Mouse (Mus musculus) megakaryocyte progenitor cell, adult 5-6 weeks (primary cell): Measurements from ENCODE around the gene Npnt. TPM values are rescaled to one million over a fixed set of nuclear protein-coding genes. Genes with fewer than 3 reads are reported as not detected.
A peak's percentile ranks its signal among the peaks of the same experiment; 100 is the strongest.

Source experiments
- ATAC-seq: replicated peaks from 2 replicates; pipeline ENCODE4 v1.8.0; 2016; ENCODE audit warnings: mild to moderate bottlenecking, moderate TSS enrichment, inconsistent platforms; ENCODE audit not compliant: poor library complexity
- total RNA-seq, 2 experiments: library from RNA; stranded (forward) in 1 of 2; stranded (reverse) in 1 of 2; fragments of 157-497, 149-512 nt in 1 of 2; fragments of 200-1000 nt in 1 of 2; gene quantifications; 2 replicates each; pipeline versions ENCODE4 v1.2.3 to v1.2.4; 2015 to 2017

The Npnt gene
- total RNA-seq, 2 experiments from 2014 or later, result not detected

DNA sequence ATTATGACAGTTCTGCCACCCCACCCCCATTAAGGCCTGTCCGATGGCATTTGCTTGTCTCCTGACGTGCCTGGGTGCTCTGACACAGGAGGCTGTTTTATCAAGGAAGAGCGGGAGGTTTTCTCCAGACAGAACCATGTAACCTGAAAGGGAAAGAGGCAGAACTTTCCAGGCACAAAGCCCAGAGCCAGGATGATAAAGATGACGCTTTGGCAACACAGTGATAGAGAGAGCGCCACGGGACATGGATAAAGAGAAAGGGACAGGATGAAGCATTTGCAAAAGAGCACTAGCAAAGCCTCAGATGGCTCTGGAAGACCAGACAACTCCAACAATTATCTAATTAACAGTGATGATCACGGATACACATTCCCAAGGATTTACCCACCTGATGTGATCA lies 56.0 kb downstream of the Npnt start:
- ATAC-seq, result no peak

DNA sequence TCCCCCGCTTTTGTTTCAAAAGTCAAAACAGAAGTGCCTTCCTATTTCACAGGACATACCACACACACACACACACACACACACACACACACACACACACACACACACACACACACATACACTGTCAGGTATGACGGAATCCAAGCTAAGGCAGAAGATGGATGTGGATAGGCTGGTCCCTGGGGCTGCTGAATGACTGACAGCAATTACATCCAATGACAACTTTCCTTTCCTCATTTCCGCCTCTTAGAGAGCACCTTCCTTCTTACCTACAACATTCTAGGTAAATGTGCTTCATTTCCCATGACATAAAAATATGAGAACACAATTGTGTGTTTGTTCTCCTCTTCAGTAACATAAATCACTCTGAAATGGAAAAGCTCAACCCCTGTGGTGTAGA lies 56.4 kb downstream of the Npnt start:
- ATAC-seq, result no peak

- ATAC-seq, result peak; percentile 58; the same call in 1 of the 2 replicates
Measured at GRCm38 (mm10) chr3:132893044-132893443, 57.0 kb downstream of the Npnt start.

DNA sequence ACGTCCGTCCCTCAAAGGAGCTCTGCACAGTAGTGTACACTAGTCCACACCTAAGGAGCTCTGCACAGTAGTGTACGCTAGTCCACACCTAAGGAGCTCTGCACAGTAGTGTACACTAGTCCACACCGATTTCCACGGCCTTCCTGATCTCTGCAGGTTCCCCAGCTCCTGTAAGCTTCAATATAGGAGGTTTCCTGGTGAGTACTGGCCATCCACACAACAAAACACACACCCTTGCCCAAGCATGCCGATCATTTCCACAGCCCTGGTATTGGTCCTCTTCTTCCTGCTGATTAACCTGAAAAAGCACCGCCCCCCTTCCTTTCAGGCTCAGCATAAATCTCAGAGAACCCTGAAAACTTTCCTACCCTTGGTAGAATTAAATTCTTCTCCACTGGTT lies 57.6 kb downstream of the Npnt start:
- ATAC-seq, result no peak

DNA sequence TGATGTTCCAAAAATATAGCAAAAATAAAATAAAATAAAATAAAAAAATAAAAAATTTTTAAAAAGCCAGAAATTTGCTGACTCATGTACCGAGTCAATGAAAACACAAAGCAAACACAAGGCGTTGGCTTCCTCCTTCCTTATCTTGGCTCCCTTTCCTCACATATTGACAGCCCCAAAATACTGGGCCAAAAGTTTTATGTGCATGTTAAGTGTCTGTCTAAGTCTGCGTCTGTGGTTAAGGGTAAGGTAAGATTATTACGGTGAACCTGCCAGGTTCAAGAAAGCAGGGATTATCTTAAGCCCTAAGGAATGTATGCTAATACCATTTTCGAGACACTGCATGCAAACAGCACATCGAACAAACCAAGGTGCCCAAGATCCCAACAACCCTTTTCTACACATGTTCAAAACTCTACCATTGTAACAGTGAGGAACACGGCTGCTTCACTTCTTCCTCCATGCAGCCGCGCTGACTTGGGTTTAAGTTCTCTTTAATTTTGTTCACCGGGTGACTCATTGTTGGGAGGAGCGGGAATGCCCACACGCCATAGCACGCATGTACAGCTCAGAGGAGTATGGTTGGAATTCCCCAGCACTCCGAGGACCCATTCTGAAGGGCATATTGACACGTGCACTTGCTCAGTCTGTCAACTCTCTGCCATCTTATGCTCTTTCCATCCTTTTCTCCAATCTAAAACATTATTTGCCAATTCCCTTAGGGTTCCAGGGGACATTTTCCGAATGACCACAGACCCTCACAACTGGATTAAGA lies 62.8 kb downstream of the Npnt start:
- peak; percentile 87 for ATAC-seq

DNA sequence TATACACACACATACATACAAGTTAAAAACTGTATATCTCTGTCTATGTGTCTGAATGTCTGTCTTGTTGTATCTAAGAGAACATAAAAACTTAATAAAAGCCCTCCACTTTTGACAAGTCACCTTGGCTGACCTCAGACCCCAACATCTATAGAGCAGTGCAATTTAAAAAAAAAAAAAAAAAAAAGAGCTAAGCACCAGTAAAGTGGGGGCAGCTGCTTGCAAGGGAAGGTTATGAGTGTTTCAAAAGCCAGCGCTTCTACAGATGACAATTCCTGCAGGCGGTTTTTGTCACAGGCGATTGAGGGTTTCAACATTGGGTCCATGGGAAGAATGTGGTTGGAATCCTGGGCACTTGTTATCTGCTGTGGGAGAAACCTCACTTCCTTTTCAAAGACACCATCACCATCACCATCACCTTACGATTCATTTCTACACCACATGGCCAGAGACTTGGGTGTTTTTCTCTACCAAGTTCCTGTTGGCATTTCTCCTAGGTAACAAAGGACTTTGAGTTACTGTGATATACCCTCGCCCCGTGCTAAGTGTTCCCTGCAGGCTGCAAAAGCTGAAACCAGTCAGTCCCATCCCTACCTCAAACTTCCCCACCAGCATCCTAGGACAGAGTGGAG lies 63.6 kb downstream of the Npnt start:
- ATAC-seq, result peak; percentile 63

DNA sequence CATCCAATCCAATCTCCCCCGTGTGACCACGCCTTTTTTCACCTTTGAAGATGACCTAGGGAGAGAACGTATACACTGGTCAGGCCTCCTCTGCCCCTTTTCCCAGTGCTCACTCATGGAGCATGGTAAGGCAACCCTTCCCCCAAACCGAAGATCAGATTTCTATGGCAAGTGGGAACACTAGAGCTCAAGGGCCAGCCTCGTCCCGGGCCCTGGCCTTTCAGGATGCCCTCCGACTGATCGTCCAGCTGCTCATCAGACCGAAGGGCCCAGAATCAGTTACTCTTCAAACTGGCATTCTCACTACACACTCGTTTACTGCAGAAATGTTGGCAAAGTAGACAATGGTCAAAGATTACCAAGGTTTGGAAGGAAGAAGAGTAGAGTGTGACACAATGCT lies 65.6 kb downstream of the Npnt start:
- no peak for ATAC-seq

DNA sequence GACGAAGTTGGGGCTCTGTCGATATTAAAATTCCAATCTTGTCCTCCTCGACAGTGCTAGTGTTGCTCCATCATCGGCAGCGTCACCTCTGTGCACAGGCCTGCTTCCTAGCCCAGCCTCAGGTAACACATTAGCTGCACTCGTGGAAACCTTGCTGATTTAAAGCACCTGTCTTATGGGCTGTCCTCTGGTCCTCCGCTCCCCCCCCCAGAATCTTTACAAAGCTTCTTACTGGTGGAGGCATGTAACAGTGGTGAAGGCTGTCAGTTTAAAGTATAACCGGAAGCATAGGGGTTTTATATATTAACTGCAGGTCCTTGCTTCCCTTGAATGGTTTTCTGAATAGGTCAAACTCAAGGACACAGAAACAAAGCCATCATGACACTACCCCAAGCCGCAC lies 66.8 kb downstream of the Npnt start:
- no peak for ATAC-seq

DNA sequence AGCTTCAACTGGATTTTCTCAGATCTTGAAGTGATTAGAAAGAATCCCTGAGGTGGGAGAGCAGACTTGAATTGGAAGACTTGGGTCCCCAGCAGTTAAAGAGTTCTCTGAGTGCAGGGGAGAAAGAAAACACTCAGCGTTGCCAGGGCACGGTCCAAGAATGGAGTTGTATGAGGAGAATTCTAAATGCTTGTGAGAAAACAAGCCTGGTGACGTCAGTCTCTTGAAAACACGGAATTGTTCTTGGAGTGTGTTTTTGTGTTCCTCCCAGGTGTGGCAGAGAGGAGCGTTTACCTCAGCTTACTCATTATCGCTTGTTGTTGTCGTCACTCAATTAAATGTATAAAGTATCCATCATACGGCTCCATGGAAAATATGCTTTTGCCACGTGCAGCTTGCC lies 69.3 kb downstream of the Npnt start:
- ATAC-seq, result no peak

DNA sequence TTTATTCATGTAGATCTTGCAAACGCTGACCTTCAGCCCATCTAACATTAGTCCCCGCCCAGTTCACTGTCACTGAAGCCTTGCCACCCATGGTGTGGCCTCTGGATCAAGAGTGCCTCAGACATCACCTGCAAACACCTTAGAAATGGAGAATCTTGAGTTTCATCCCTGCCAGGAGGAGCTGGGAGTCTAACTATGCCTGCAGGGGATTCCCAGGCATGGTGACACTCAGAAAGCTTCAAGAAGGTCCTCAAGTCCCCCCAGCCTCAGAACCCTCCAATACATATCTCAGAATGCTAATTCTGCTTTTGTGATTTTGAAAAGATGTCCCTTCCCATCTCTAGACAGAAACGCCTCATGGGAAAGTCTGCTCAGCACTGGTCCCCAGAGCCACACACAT lies 69.7 kb downstream of the Npnt start:
- no peak for ATAC-seq

DNA sequence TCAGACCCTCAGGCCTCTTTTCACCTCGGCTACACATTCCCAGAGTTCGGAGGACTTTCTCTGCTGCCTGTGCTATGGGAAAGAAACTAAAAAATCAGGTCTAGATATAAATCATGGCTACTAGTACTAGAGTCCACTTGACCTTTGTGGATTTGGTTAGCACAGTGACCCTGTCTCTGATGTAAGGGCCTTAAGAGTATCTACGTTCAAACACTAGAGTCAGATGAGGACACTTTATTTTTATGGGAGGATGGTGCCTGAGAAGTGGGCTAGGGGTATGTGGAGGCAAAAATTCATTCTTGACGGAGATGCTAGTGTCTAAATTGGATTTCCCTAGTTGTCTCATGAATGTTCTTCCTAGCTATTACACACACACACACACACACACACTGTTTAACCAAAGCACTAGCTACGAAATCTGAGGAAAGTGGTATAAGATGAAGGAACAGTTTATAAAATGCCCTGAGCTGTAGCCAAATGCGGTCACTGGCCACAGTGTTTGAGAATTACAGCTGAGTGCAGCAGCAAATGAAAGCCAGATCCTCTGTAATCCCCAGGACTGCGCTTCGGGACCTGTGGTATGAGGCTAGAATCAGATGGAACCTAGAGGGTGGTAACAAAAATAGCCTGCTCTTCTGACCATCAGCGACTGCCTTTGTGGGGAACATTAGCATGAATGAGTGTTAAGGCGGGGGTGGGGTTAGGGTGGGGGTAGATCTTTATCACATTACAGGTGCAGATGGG lies 73.0 kb downstream of the Npnt start:
- ATAC-seq, result no peak

DNA sequence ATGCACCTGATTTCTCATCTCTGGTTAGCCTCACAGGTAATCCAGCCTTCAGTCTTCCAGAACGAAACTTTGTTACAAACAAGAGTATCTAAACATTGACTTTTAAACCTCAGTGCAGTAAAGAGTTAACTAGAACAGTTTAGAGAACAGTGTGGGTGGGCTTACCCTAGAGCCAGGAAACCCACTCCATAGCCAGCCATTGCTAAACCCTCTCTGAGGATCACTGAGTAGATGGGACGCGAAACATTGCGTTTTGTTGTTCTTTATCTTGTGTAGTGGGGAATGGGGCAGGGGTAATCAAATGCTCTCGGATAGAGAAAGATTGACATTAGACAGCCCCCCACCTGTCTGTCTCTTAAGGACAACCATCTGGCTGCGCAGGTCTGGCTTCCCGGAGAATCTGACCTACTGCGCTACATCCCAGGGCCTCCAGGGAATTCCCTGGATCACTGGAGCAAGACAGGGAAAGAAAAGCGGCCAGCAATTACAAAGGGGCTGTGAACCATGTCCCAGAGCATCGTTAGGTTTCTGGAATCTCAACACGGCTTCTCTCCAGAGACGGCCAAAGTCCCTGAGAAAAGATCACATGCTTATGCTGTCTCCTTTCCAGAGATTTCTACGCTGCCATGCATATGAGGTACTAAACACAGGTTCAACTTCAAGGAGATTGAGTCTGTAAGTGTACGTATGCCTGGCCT lies 73.9 kb downstream of the Npnt start:
- ATAC-seq, result no peak

DNA sequence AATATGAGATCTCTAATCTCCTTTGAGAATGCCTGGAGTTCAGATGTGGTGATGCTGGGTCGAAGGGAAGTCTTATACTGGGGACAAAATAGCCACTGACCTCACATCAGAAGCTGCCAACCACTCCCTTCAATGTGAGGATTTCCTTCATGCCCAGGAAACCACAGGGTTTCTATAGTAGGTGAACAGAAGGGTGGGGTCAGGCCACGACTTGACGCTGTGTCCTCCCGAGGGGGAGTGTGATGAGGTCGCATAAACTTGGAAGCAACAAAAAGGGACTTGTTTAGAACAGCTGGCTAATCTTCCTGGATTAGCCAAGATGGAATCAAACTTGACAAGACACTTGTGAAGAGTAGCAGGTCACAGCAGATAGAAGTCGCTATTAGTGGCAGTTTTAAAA lies 76.8 kb downstream of the Npnt start:
- ATAC-seq, result no peak

DNA sequence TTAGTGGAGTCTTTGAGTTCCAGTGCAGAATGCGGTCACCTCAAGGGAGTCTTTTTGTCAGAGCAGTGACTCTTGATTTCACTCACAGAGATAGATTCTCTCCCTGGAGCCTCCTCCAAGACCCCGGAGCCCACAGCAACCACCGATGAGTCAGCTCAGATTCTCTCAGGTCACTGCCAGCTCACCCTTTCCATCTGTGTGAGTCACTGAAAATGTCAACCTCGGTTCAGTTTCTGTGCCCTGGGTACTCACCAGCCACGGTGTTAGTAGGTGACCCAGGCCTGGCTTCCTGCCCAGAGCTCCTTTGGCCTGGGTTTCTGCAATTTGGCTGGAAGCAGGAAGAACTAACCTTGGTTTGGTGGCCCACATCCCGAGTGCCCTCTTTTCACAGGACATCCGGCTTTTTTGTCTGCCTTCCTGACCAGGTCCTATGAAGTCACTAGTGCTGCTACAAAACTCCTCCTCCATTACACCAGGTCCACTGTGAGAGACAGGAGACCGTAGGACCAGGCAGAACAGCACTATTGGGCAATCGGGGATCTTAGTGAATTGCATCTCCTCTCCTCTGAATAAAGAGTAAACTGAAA lies 78.7 kb downstream of the Npnt start:
- ATAC-seq, result peak; percentile 69

GRCm38 (mm10) chr3:132870079-132870478 lies 80.0 kb downstream of the Npnt start:
- no peak for ATAC-seq

- ATAC-seq, result no peak
Measured at GRCm38 (mm10) chr3:132868838-132869237, 81.3 kb downstream of the Npnt start.

DNA sequence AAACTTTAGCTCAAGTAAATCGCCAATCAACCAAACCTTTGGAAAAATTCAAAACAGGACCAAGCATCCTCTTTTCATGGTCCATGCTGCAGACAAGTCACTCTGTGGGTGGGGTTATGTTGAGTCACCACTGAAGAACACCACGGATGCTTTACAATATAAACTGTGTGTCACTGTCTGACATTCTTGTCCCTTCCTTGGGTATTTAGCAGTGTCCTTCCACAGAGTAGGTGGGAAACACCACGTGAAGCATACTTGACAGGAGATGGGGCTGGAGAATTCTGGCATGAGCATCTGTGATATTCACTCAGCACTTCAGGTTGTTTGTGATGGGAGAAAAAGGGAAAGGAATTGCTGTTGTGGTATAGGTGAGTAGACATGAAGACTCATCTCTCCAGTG lies 83.1 kb downstream of the Npnt start:
- no peak for ATAC-seq

DNA sequence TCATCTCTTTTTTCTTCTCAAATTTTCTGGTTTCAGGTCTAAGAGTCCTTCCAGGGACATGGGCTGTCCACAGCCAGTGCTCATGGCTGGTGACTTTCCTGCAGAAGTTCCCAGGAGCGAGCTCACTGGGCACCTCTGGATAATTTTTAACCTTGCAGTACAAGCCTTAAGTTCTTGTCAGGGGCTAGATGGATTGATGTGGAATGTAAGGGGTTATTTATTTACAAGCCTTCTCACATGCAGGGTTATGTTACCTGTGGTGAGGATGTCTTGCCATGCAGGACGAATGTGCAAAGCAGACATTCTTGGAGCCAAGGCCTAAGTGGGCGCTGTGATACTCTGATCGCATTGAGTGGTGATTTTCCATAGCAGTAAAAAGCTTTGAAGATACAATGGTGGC lies 84.5 kb downstream of the Npnt start:
- ATAC-seq, result no peak

GRCm38 (mm10) chr3:132864986-132865385 lies 85.1 kb downstream of the Npnt start:
- peak; percentile 37 for ATAC-seq

DNA sequence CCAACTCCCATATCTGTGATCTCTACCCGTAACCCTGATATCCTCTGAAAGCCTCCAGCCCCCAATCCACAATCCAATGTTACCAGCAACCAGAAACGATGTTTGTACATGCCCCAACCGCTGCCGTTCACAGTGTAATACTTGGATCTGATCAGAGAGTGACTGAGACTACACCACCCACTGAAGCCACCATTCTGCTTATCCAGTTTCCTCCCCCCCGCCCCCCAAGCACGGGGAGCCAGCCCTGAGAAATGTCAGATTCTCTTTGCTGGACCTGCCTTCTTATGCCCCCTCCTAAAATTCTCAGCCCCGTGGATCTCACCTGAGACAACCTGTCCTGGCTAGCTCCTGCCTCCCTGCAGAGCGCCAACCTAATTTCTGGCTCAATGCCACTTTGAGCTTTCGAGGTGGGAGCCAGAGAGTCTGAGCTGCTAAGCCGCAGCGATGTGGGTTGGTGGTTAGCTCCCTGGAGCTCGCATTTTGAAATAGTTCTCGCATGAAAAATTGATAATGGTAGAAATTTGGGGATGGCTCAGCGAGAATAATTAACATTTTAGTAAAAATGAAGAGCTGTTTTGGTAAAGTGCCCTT lies 85.7 kb downstream of the Npnt start:
- peak; percentile 19; the same call in 1 of the 2 replicates for ATAC-seq

GRCm38 (mm10) chr3:132863843-132864242 lies 86.2 kb downstream of the Npnt start:
- peak; percentile 60 for ATAC-seq
